Mouse (Mus musculus): Measurements from ENCODE around the gene Cep57l1. TPM values are rescaled to one million over a fixed set of nuclear protein-coding genes. Genes with fewer than 3 reads are reported as not detected.

Cep57l1 gene
- polyA plus RNA-seq, 1 experiment from 2014 or later, result 24.9 TPM

- Histone ChIP-seq H3K27me3 (ENCODE audit: control insufficient read depth, insufficient read depth, low read length) (no peaks in the 10 kb centered on the region), H3K27ac (replicated peaks; ENCODE audit: low read depth, low read length) (no peak overlapping the region), H3K9me3 (replicated peaks; ENCODE audit: control insufficient read depth, low read length) (no peaks in the 10 kb centered on the region), H3K4me1 (ENCODE audit: control insufficient read depth, insufficient read depth, low read length) (no peaks in the 10 kb centered on the region), H3K4me3 (ENCODE audit: low read depth, low read length) (no peak overlapping the region), H3K4me2 (ENCODE audit: low read depth, low read length) (no peak overlapping the region), H3K9ac (replicated peaks; ENCODE audit: low read length) (no peak overlapping the region), H3K36me3 (replicated peaks; ENCODE audit: control insufficient read depth, insufficient read depth, low read depth, low read length) (no peaks in the 10 kb centered on the region; the same call in 1 of the 2 replicates)
- 92% methylated on average over 6 of the region's 6 CpGs for WGBS
- DNase-seq (ENCODE audit: low spot score), result no peak
- ATAC-seq (replicated peaks; ENCODE audit: insufficient number of reproducible peaks, low FRiP score, low TSS enrichment, low read depth), result no peak
These were observed 17.3 kb downstream of the Cep57l1 start for GRCm38 (mm10) chr10:41792375-41792774.

GRCm38 (mm10) chr10:41767254-41767653 is 42.4 kb downstream of the Cep57l1 start:
- ATAC-seq (replicated peaks; ENCODE audit: insufficient number of reproducible peaks, low FRiP score, low TSS enrichment, low read depth), result no peak
- WGBS, result 91% methylated on average over 6 of the region's 6 CpGs
- H3K9me3 ChIP-seq (replicated peaks; ENCODE audit: control insufficient read depth, low read length), result no peaks in the 10 kb centered on the region

GRCm38 (mm10) chr10:41766280-41766679 is 43.4 kb downstream of the Cep57l1 start:
- no peak overlapping the region for H3K4me2 ChIP-seq (ENCODE audit: low read depth, low read length)
- no peaks in the 10 kb centered on the region for H3K36me3 ChIP-seq (replicated peaks; ENCODE audit: control insufficient read depth, insufficient read depth, low read depth, low read length)
- ATAC-seq (replicated peaks; ENCODE audit: insufficient number of reproducible peaks, low FRiP score, low TSS enrichment, low read depth), result no peak
- H3K27me3 ChIP-seq (ENCODE audit: control insufficient read depth, insufficient read depth, low read length), result no peaks in the 10 kb centered on the region
- no peak overlapping the region for H3K4me3 ChIP-seq (ENCODE audit: low read depth, low read length)
- no peak overlapping the region for H3K27ac ChIP-seq (replicated peaks; ENCODE audit: low read depth, low read length)
- H3K9me3 ChIP-seq (replicated peaks; ENCODE audit: control insufficient read depth, low read length), result no peaks in the 10 kb centered on the region
- H3K4me1 ChIP-seq (ENCODE audit: control insufficient read depth, insufficient read depth, low read length), result no peaks in the 10 kb centered on the region
- WGBS, result 63% methylated on average over 4 of the region's 4 CpGs
- DNase-seq (ENCODE audit: low spot score), result no peak
- no peak overlapping the region for H3K9ac ChIP-seq (replicated peaks; ENCODE audit: low read length)

More at GRCm38 (mm10) chr10:41767254-41767653, 42.4 kb downstream of the Cep57l1 start:
- Histone ChIP-seq H3K4me2 (ENCODE audit: low read depth, low read length) (no peak overlapping the region), H3K36me3 (replicated peaks; ENCODE audit: control insufficient read depth, insufficient read depth, low read depth, low read length) (no peaks in the 10 kb centered on the region), H3K9ac (replicated peaks; ENCODE audit: low read length) (no peak overlapping the region), H3K4me3 (ENCODE audit: low read depth, low read length) (no peak overlapping the region), H3K27ac (replicated peaks; ENCODE audit: low read depth, low read length) (no peak overlapping the region), H3K27me3 (ENCODE audit: control insufficient read depth, insufficient read depth, low read length) (no peaks in the 10 kb centered on the region), H3K4me1 (ENCODE audit: control insufficient read depth, insufficient read depth, low read length) (no peaks in the 10 kb centered on the region)
- DNase-seq (ENCODE audit: low spot score), result no peak

GRCm38 (mm10) chr10:41765586-41765985 is 44.1 kb downstream of the Cep57l1 start:
- 94% methylated on average over 4 of the region's 4 CpGs for WGBS
- DNase-seq (ENCODE audit: low spot score), result no peak
- no peaks in the 10 kb centered on the region for H3K9me3 ChIP-seq (replicated peaks; ENCODE audit: control insufficient read depth, low read length)
- H3K27ac ChIP-seq (replicated peaks; ENCODE audit: low read depth, low read length), result no peak overlapping the region
- no peak overlapping the region for H3K9ac ChIP-seq (replicated peaks; ENCODE audit: low read length)
- no peak overlapping the region for H3K4me2 ChIP-seq (ENCODE audit: low read depth, low read length)
- no peak overlapping the region for H3K4me3 ChIP-seq (ENCODE audit: low read depth, low read length)
- H3K36me3 ChIP-seq (replicated peaks; ENCODE audit: control insufficient read depth, insufficient read depth, low read depth, low read length), result no peaks in the 10 kb centered on the region
- H3K27me3 ChIP-seq (ENCODE audit: control insufficient read depth, insufficient read depth, low read length), result no peaks in the 10 kb centered on the region
- no peaks in the 10 kb centered on the region for H3K4me1 ChIP-seq (ENCODE audit: control insufficient read depth, insufficient read depth, low read length)
- no peak for ATAC-seq (replicated peaks; ENCODE audit: insufficient number of reproducible peaks, low FRiP score, low TSS enrichment, low read depth)

GRCm38 (mm10) chr10:41763741-41764385 is 45.8 kb downstream of the Cep57l1 start:
- Histone ChIP-seq H3K4me2 (ENCODE audit: low read depth, low read length) (no peak overlapping the region), H3K36me3 (replicated peaks; ENCODE audit: control insufficient read depth, insufficient read depth, low read depth, low read length) (no peaks in the 10 kb centered on the region), H3K27ac (replicated peaks; ENCODE audit: low read depth, low read length) (no peak overlapping the region), H3K9me3 (replicated peaks; ENCODE audit: control insufficient read depth, low read length) (no peaks in the 10 kb centered on the region), H3K4me1 (ENCODE audit: control insufficient read depth, insufficient read depth, low read length) (no peaks in the 10 kb centered on the region), H3K27me3 (ENCODE audit: control insufficient read depth, insufficient read depth, low read length) (no peaks in the 10 kb centered on the region), H3K4me3 (ENCODE audit: low read depth, low read length) (no peak overlapping the region), H3K9ac (replicated peaks; ENCODE audit: low read length) (no peak overlapping the region)
- DNase-seq (ENCODE audit: low spot score), result no peak
- WGBS, result 69% methylated on average over 3 of the region's 3 CpGs
- no peak for ATAC-seq (replicated peaks; ENCODE audit: insufficient number of reproducible peaks, low FRiP score, low TSS enrichment, low read depth)

- no peaks in the 10 kb centered on the region for H3K27me3 ChIP-seq (ENCODE audit: control insufficient read depth, insufficient read depth, low read length)
- H3K4me2 ChIP-seq (ENCODE audit: low read depth, low read length), result no peak overlapping the region
- no peaks in the 10 kb centered on the region for H3K9me3 ChIP-seq (replicated peaks; ENCODE audit: control insufficient read depth, low read length)
- WGBS, result 48% methylated on average over 3 of the region's 3 CpGs
- no peak overlapping the region for H3K9ac ChIP-seq (replicated peaks; ENCODE audit: low read length)
- ATAC-seq (replicated peaks; ENCODE audit: insufficient number of reproducible peaks, low FRiP score, low TSS enrichment, low read depth), result no peak
- H3K4me1 ChIP-seq (ENCODE audit: control insufficient read depth, insufficient read depth, low read length), result no peaks in the 10 kb centered on the region
- H3K4me3 ChIP-seq (ENCODE audit: low read depth, low read length), result no peak overlapping the region
- no peak for DNase-seq (ENCODE audit: low spot score)
- H3K27ac ChIP-seq (replicated peaks; ENCODE audit: low read depth, low read length), result no peak overlapping the region
- H3K36me3 ChIP-seq (replicated peaks; ENCODE audit: control insufficient read depth, insufficient read depth, low read depth, low read length), result no peaks in the 10 kb centered on the region
These were observed 48.8 kb downstream of the Cep57l1 start for GRCm38 (mm10) chr10:41760866-41761265.

- H3K4me2 ChIP-seq (ENCODE audit: low read depth, low read length), result no peak overlapping the region
- no peaks in the 10 kb centered on the region for H3K9me3 ChIP-seq (replicated peaks; ENCODE audit: control insufficient read depth, low read length)
- H3K27me3 ChIP-seq (ENCODE audit: control insufficient read depth, insufficient read depth, low read length), result no peaks in the 10 kb centered on the region
- no peak for DNase-seq (ENCODE audit: low spot score)
- H3K4me3 ChIP-seq (ENCODE audit: low read depth, low read length), result no peak overlapping the region
- ATAC-seq (replicated peaks; ENCODE audit: insufficient number of reproducible peaks, low FRiP score, low TSS enrichment, low read depth), result no peak
- H3K36me3 ChIP-seq (replicated peaks; ENCODE audit: control insufficient read depth, insufficient read depth, low read depth, low read length), result no peaks in the 10 kb centered on the region
- no peak overlapping the region for H3K27ac ChIP-seq (replicated peaks; ENCODE audit: low read depth, low read length)
- H3K9ac ChIP-seq (replicated peaks; ENCODE audit: low read length), result no peak overlapping the region
- H3K4me1 ChIP-seq (ENCODE audit: control insufficient read depth, insufficient read depth, low read length), result no peaks in the 10 kb centered on the region
These were observed 51.6 kb downstream of the Cep57l1 start for GRCm38 (mm10) chr10:41758041-41758440.

- no peak for ATAC-seq (replicated peaks; ENCODE audit: insufficient number of reproducible peaks, low FRiP score, low TSS enrichment, low read depth)
These were observed 52.4 kb downstream of the Cep57l1 start for GRCm38 (mm10) chr10:41757226-41757625.

More at GRCm38 (mm10) chr10:41757226-41757625, 52.4 kb downstream of the Cep57l1 start:
- Histone ChIP-seq H3K4me1 (ENCODE audit: control insufficient read depth, insufficient read depth, low read length) (no peaks in the 10 kb centered on the region), H3K9me3 (replicated peaks; ENCODE audit: control insufficient read depth, low read length) (no peaks in the 10 kb centered on the region), H3K9ac (replicated peaks; ENCODE audit: low read length) (no peak overlapping the region), H3K4me3 (ENCODE audit: low read depth, low read length) (no peak overlapping the region), H3K27ac (replicated peaks; ENCODE audit: low read depth, low read length) (no peak overlapping the region), H3K36me3 (replicated peaks; ENCODE audit: control insufficient read depth, insufficient read depth, low read depth, low read length) (no peaks in the 10 kb centered on the region), H3K27me3 (ENCODE audit: control insufficient read depth, insufficient read depth, low read length) (no peaks in the 10 kb centered on the region), H3K4me2 (ENCODE audit: low read depth, low read length) (no peak overlapping the region)
- no peak for DNase-seq (ENCODE audit: low spot score)
- 89% methylated on average over 5 of the region's 5 CpGs for WGBS

All from embryonic facial prominence, embryonic 11.5 days (tissue).